Mouse (Mus musculus): ENCODE results near the gene Fmnl2. TPM values are rescaled to one million over a fixed set of nuclear protein-coding genes. Genes with fewer than 3 reads are reported as not detected.

Fmnl2 gene
- total and polyA plus RNA-seq, 2 experiments, result 0.94 to 4.4 TPM

DNA sequence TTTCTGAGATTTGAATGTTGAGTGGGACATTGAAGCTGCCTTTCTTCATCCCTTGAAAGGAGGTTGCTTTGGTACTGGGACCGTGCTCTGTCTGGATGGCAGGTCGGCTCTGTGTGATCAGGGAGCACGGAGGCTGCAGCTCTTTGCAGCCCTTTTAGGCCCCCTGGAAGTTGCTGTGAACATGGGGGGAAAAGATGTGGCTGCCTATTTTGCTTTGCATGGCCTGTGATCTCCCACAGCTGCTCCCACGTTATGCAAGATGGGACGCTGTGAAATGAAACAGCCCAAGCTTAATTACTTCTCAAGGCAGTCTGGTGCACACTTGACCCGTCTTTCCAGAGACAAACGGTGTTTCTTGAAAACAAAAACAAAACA lies 1.8 kb downstream of the Fmnl2 start:
- H3K36me3 ChIP-seq (ENCODE audit: control insufficient read depth, insufficient read depth, low read length), result no peaks in the 10 kb centered on the region
- H3K27ac ChIP-seq (replicated peaks; ENCODE audit: insufficient read depth, low read depth, low read length), result peak overlapping the region; percentile 38; the same call in 1 of the 2 replicates
- H3K4me3 ChIP-seq (ENCODE audit: insufficient read depth, low read depth, low read length), result peak overlapping the region; percentile 75
- DNase-seq (ENCODE audit: extremely low read depth, low read depth, low spot score), result no peak
- H3K9ac ChIP-seq (ENCODE audit: low read depth, low read length), result peak overlapping the region; percentile 42
- no peaks in the 10 kb centered on the region for H3K27me3 ChIP-seq (ENCODE audit: control insufficient read depth, insufficient read depth, low read length)
- H3K4me1 ChIP-seq (ENCODE audit: control insufficient read depth, insufficient read depth, low read length), result peaks cover 3% of the 10 kb centered on the region; the same call in 1 of the 2 replicates
- peaks cover 11% of the 10 kb centered on the region for H3K79me2 ChIP-seq (ENCODE audit: control insufficient read depth, insufficient read depth, low read length)
- 59% methylated on average over 7 of the region's 7 CpGs for WGBS
- TF ChIP-seq CTCF (IDR thresholded peaks at IDR 0.05; ENCODE audit: low read depth, low read length) (no peak), POLR2A (IDR thresholded peaks at IDR 0.05; ENCODE audit: extremely low read depth, insufficient read depth, low read length) (no peak)

DNA sequence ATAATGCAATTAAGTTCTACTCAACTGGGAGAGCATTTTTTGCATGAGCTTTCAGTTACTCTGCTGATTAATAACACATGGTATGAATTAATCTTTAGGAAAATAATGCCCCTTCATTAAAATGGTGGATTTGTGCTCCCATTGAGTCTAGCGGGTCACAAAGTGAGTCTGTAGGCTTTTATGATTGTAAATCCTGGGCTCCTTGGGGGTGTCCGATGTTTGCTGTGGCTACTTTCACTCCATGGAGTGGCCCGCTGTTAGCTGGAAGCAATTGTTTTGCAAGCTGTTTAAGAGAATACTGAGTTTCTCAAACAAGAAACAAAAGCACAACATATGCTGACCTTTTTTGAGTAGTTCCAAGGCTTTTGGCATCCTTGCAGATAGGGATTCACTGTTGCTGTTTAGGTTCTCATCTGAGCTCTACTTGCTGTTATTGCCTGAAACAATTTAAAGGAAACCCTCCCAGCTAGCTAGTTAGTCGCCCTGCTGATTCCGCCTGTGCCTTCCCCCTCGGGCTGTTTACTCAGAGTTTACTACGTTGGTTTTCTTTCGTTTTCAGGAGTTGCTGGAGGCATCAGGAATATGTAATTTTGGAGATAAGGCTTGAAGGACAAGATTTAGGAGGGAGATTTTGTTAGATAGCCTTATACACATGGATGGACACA lies 2.6 kb downstream of the Fmnl2 start:
- peak overlapping the region; percentile 10; the same call in 1 of the 2 replicates for H3K4me3 ChIP-seq (ENCODE audit: insufficient read depth, low read depth, low read length)
- 37% methylated on average over 8 of the region's 8 CpGs for WGBS
- peaks cover 3% of the 10 kb centered on the region; the same call in 1 of the 2 replicates for H3K4me1 ChIP-seq (ENCODE audit: control insufficient read depth, insufficient read depth, low read length)
- TF ChIP-seq CTCF (IDR thresholded peaks at IDR 0.05; ENCODE audit: low read depth, low read length) (no peak), POLR2A (IDR thresholded peaks at IDR 0.05; ENCODE audit: extremely low read depth, insufficient read depth, low read length) (no peak)
- no peak overlapping the region for H3K9ac ChIP-seq (ENCODE audit: low read depth, low read length)
- peak overlapping the region; percentile 16; the same call in 1 of the 2 replicates for H3K27ac ChIP-seq (replicated peaks; ENCODE audit: insufficient read depth, low read depth, low read length)
- H3K79me2 ChIP-seq (ENCODE audit: control insufficient read depth, insufficient read depth, low read length), result peaks cover 15% of the 10 kb centered on the region
- no peaks in the 10 kb centered on the region for H3K27me3 ChIP-seq (ENCODE audit: control insufficient read depth, insufficient read depth, low read length)
- H3K36me3 ChIP-seq (ENCODE audit: control insufficient read depth, insufficient read depth, low read length), result no peaks in the 10 kb centered on the region
- no peak for DNase-seq (ENCODE audit: extremely low read depth, low read depth, low spot score)

DNA sequence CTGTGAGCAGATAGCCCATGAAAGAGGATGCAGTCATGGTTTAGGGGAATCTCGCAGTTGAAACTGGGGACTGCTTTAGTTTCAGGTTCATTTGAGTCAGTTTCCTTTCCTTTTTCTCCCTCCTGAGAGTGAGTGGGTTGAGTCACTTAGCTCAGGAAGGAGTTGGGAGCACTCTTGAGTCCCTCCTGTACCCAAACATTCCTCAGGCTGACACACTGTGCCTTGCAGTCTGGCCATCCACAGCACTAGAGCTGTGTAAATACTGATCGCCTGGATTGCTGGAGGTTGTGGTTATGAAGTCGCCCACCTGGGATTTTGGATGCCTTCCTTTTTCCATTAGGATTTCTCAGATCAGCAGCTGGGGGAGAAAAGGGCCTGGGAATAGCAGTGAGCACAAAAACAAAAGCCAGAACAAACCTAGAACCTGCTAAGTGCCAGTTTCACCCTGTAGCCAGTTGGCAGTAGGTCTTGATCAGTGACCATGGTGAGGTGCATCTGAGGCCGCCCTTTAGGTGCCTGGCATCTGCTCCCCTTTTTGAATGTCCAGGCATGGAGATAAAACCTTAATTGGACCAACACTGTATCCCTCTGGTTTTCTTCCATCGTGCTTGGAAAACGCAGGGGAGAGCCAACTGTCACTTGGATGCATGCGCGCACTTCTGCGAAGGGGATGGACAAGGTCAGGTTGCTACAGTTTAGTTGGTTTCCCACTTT lies 4.5 kb downstream of the Fmnl2 start:
- Histone ChIP-seq H3K36me3 (ENCODE audit: control insufficient read depth, insufficient read depth, low read length) (no peaks in the 10 kb centered on the region), H3K4me3 (ENCODE audit: insufficient read depth, low read depth, low read length) (no peak overlapping the region), H3K27ac (replicated peaks; ENCODE audit: insufficient read depth, low read depth, low read length) (no peak overlapping the region), H3K27me3 (ENCODE audit: control insufficient read depth, insufficient read depth, low read length) (no peaks in the 10 kb centered on the region), H3K9ac (ENCODE audit: low read depth, low read length) (no peak overlapping the region), H3K4me1 (ENCODE audit: control insufficient read depth, insufficient read depth, low read length) (peaks cover 3% of the 10 kb centered on the region; the same call in 1 of the 2 replicates), H3K79me2 (ENCODE audit: control insufficient read depth, insufficient read depth, low read length) (peaks cover 18% of the 10 kb centered on the region)
- WGBS, result 84% methylated on average over 9 of the region's 9 CpGs
- no peak for DNase-seq (ENCODE audit: extremely low read depth, low read depth, low spot score)
- TF ChIP-seq POLR2A (IDR thresholded peaks at IDR 0.05; ENCODE audit: extremely low read depth, insufficient read depth, low read length) (no peak), CTCF (IDR thresholded peaks at IDR 0.05; ENCODE audit: low read depth, low read length) (no peak)

DNA sequence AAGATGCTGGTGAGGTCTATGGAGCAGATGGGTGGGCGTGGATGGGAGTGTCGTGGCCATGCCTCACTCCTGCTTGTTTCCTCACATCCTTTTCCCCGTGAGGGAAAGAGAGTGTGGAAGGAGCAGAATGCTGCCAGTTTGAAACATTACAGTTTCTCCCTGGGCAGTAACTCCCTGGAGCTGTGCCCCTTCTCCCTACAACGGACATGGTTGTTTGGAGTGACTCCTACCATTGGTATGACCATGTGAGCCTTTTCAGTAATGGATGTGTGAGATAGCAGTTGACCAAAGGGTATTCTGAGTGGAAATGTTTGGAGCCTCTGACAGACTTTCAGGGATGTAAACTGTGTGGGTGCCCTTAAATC lies 5.1 kb downstream of the Fmnl2 start:
- 87% methylated on average over 4 of the region's 4 CpGs for WGBS
- H3K79me2 ChIP-seq (ENCODE audit: control insufficient read depth, insufficient read depth, low read length), result peaks cover 18% of the 10 kb centered on the region
- no peak overlapping the region for H3K27ac ChIP-seq (replicated peaks; ENCODE audit: insufficient read depth, low read depth, low read length)
- no peaks in the 10 kb centered on the region for H3K27me3 ChIP-seq (ENCODE audit: control insufficient read depth, insufficient read depth, low read length)
- no peaks in the 10 kb centered on the region for H3K36me3 ChIP-seq (ENCODE audit: control insufficient read depth, insufficient read depth, low read length)
- no peak for DNase-seq (ENCODE audit: extremely low read depth, low read depth, low spot score)
- no peak overlapping the region for H3K4me3 ChIP-seq (ENCODE audit: insufficient read depth, low read depth, low read length)
- no peak overlapping the region for H3K9ac ChIP-seq (ENCODE audit: low read depth, low read length)
- H3K4me1 ChIP-seq (ENCODE audit: control insufficient read depth, insufficient read depth, low read length), result peaks cover 3% of the 10 kb centered on the region; the same call in 1 of the 2 replicates
- TF ChIP-seq CTCF (IDR thresholded peaks at IDR 0.05; ENCODE audit: low read depth, low read length) (no peak), POLR2A (IDR thresholded peaks at IDR 0.05; ENCODE audit: extremely low read depth, insufficient read depth, low read length) (no peak)

DNA sequence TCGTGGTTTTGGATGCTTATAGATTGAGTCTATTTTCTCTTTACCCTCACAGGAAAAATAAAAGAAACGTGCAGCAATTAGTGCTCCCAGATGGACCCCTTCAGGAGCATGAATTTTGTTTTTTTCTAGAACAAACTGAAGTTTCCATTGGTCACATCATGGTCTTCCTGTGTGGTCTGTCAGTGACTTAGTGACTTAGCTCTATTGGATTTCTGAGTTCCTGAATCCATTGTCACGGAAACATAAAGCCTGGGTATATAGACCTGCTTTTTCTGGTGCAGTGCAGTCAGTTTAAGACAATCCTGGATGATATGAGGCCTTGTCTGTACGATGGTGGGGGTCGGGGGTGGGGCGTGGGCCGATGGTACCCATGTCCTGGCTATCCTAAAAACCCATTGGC lies 7.0 kb downstream of the Fmnl2 start:
- 96% methylated on average over 7 of the region's 7 CpGs for WGBS

More for the DNA sequence above, 7.0 kb downstream of the Fmnl2 start:
- Histone ChIP-seq H3K27ac (replicated peaks; ENCODE audit: insufficient read depth, low read depth, low read length) (no peak overlapping the region), H3K9ac (ENCODE audit: low read depth, low read length) (no peak overlapping the region), H3K4me3 (ENCODE audit: insufficient read depth, low read depth, low read length) (no peak overlapping the region), H3K4me1 (ENCODE audit: control insufficient read depth, insufficient read depth, low read length) (peaks cover 3% of the 10 kb centered on the region; the same call in 1 of the 2 replicates), H3K36me3 (ENCODE audit: control insufficient read depth, insufficient read depth, low read length) (no peaks in the 10 kb centered on the region), H3K27me3 (ENCODE audit: control insufficient read depth, insufficient read depth, low read length) (no peaks in the 10 kb centered on the region), H3K79me2 (ENCODE audit: control insufficient read depth, insufficient read depth, low read length) (peaks cover 11% of the 10 kb centered on the region)
- TF ChIP-seq POLR2A (IDR thresholded peaks at IDR 0.05; ENCODE audit: extremely low read depth, insufficient read depth, low read length) (no peak), CTCF (IDR thresholded peaks at IDR 0.05; ENCODE audit: low read depth, low read length) (no peak)
- no peak for DNase-seq (ENCODE audit: extremely low read depth, low read depth, low spot score)

All from liver, adult 2 months (tissue).